Mouse (Mus musculus) heart, adult 2 months (tissue): ENCODE data around the gene Ybx3. TPM values are rescaled to one million over a fixed set of nuclear protein-coding genes. Genes with fewer than 3 reads are reported as not detected.

ENCODE experiments used
- DNase-seq, 2 experiments: peaks; one replicate each; pipeline ENCODE4 v3.0.0; 2021
- H3K27ac ChIP-seq: fragments of 200-600 bp; 2 replicates; pipeline ENCODE4 v1.8.1; 2022
- H3K27me3 ChIP-seq: fragments of 200-500 bp; 2 replicates; pipeline ENCODE4 v1.6.1; 2012; ENCODE audit warnings: mild to moderate bottlenecking, low read length, inconsistent platforms, mixed read lengths; ENCODE audit not compliant: control insufficient read depth, insufficient read depth
- H3K36me3 ChIP-seq: fragments of 200-500 bp; 2 replicates; pipeline ENCODE4 v1.6.1; 2012; ENCODE audit warnings: low read length, inconsistent platforms; ENCODE audit not compliant: control insufficient read depth, insufficient read depth
- H3K4me1 ChIP-seq: fragments of 200-500 bp; 2 replicates; pipeline ENCODE4 v1.6.1; 2011; ENCODE audit warnings: low read length; ENCODE audit not compliant: control insufficient read depth, insufficient read depth
- H3K4me3 ChIP-seq: fragments of 200-600 bp; 2 replicates; pipeline ENCODE4 v1.8.1; 2022
- H3K79me2 ChIP-seq: fragments of 200-500 bp; replicated peaks from 2 replicates; pipeline ENCODE4 v1.6.1; 2012; ENCODE audit warnings: mild to moderate bottlenecking, inconsistent platforms, low read length, moderate library complexity, mixed read lengths; ENCODE audit not compliant: control insufficient read depth, insufficient read depth
- H3K9ac ChIP-seq: fragments of 200-500 bp; 2 replicates; pipeline ENCODE4 v1.6.1; 2012; ENCODE audit warnings: low read depth, mild to moderate bottlenecking, control low read depth, inconsistent platforms, low read length, mixed read lengths
- CTCF ChIP-seq: fragments of 200-600 bp; IDR thresholded peaks from 2 replicates; pipeline ENCODE4 v1.8.1; 2022; ENCODE audit warnings: antibody characterized with exemption, mild to moderate bottlenecking, moderate library complexity
- EP300 ChIP-seq: fragments of 200-500 bp; IDR thresholded peaks from 2 replicates; pipeline ENCODE4 v1.6.1; 2011; ENCODE audit warnings: low read depth, low read length, control low read depth; ENCODE audit not compliant: insufficient read depth
- POLR2A ChIP-seq: fragments of 200-500 bp; IDR thresholded peaks from 2 replicates; pipeline ENCODE4 v1.6.1; 2011; ENCODE audit warnings: mild to moderate bottlenecking, low read depth, low read length, control low read depth; ENCODE audit not compliant: insufficient read depth
- WGBS: fragments of 180-500 bp; shearing (Covaris S2); methylation state at CpG from one replicate; pipeline ENCODE4 v1.1.7; 2018; 5-methylcytosine and 5-hydroxymethylcytosine counted together
- intact Hi-C: fragments of 180-260 bp; cut with DNase I; formaldehyde crosslinking; loops from one replicate; pipeline ENCODE4 v1.15.1; 2025
- polyA plus RNA-seq: library from polyadenylated mRNA; depleted of rRNA; stranded (reverse); fragments of >200 nt; gene quantifications from 2 replicates; pipeline ENCODE4 v1.2.3, GENCODE M21; 2012; rRNA removed
- total RNA-seq, 2 experiments: library from RNA; stranded (reverse); gene quantifications; 2 replicates each; pipeline ENCODE4 v1.2.3; 2021

The Ybx3 gene
- total and polyA plus RNA-seq, 3 experiments: 72.1 to 262 (median 246) TPM

DNA sequence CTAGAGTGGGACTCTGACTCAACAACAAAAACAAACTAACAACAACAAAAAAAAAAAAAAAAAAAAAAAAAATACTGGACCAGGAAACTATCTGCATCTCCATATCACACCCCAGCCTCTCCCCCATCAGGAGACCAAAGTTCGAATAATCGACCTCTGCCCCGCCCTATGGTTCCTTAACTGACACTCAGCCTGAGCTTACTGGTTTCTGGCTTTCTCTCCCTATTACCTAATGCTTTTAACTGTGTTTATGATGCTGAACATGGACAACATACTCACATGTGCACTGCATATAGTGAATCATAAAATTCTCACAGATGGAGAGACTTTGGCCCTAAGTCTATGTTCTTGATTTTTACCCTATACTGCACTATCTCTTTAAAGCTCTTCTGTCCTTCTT, 49.0 kb downstream of the Ybx3 start:
- WGBS: 70% methylated on average over 3 of the region's 3 CpGs
- Histone ChIP-seq H3K9ac (no peak overlapping the region), H3K4me1 (no peaks in the 10 kb centered on the region), H3K27ac (no peak overlapping the region), H3K79me2 (no peaks in the 10 kb centered on the region), H3K36me3 (no peaks in the 10 kb centered on the region), H3K4me3 (no peak overlapping the region), H3K27me3 (no peaks in the 10 kb centered on the region)
- TF ChIP-seq EP300 (no peak), CTCF (no peak)
- DNase-seq: no peak
- intact Hi-C loops: no loop called here

DNA sequence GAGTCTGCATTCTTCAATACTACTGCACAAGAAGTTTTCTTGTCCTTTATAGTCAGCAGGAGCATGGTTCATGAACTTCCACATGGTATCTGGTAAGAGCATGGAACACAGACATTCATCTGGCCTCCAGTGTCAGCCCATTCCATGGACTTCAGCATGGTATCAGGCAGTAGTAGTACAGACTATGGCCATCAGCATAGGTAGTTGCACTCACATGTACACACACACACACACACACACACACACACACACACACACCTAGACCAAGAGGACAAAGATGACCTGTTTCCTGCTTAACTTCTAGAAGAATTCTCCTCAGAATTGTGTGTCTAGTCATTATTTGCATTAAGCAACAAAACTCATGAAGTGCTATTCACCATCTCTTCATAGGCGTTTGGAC, 49.5 kb downstream of the Ybx3 start:
- Histone ChIP-seq H3K4me3 (no peak overlapping the region), H3K9ac (no peak overlapping the region), H3K27me3 (no peaks in the 10 kb centered on the region), H3K4me1 (no peaks in the 10 kb centered on the region), H3K36me3 (no peaks in the 10 kb centered on the region), H3K79me2 (no peaks in the 10 kb centered on the region), H3K27ac (no peak overlapping the region)
- 64% methylated on average over 1 of the region's 1 CpGs for WGBS
- intact Hi-C loops: no loop called here
- no peak for DNase-seq
- TF ChIP-seq EP300 (no peak), CTCF (no peak), POLR2A (no peak)

DNA sequence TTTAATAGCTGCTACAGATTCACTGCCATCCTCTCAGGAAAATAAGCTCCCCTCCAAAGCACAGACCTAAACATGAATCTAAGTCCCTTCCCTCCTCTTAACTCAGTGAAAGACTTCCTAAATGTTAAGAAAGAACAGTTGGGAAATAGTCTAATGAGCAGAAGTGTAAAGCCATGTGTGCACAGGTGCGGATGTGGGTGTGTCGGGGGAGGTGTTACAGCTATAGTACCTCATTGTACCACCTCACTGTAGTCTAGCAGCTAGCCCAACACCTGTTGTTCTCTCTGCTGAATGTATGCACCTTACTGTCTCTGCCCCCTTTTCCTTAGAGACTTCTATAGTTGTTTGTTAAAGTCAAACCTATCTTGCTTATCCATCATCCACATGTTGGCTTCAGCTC, 61.2 kb downstream of the Ybx3 start:
- no peaks in the 10 kb centered on the region for H3K27me3 ChIP-seq
- no peak for DNase-seq
- H3K9ac ChIP-seq: no peak overlapping the region
- intact Hi-C loops: no loop called here
- H3K27ac ChIP-seq: no peak overlapping the region
- H3K36me3 ChIP-seq: no peaks in the 10 kb centered on the region
- no peak for TF ChIP-seq CTCF
- no peak overlapping the region for H3K4me3 ChIP-seq
- H3K79me2 ChIP-seq: no peaks in the 10 kb centered on the region
- H3K4me1 ChIP-seq: no peaks in the 10 kb centered on the region
- WGBS: 86% methylated on average over 2 of the region's 2 CpGs

DNA sequence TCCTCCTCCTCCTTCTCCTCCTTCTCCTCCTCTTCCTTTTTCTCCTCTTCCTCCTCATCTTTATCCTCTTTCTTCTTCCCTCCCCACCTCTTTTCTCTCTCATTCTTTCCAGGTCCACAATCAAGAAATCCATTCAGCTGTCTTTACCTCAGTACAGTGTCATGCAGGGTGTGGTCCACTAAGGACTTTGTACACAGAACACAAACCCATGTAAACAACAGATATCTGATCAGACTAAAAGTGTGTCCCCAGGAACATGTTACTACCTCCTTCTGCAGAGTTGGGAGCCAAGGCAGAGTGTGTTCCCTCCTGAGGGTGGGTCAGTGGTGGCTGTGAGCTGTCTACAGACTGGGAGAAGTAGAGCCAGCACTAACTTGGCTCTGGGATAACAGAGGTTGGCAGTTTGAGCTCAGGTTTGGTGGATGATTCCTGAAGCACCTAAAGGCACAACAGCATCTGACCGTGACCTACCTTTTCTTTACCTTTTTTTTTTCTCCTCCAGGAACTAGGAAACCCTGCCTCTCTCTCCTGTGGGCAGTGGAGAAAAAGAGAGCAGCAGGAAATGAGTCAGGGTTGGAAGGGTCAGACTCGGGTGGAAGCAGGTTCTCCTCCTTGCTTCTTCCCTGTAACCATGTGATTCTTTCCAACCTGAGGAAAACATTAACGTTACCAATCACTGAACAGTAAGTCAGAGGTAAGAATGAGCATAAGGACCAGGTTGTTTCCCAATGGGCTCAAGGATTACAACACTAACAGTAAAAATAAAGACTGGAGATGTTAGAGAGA, 66.2 kb downstream of the Ybx3 start:
- Histone ChIP-seq H3K4me3 (no peak overlapping the region), H3K27ac (no peak overlapping the region), H3K4me1 (no peaks in the 10 kb centered on the region), H3K79me2 (no peaks in the 10 kb centered on the region), H3K9ac (no peak overlapping the region), H3K36me3 (no peaks in the 10 kb centered on the region), H3K27me3 (no peaks in the 10 kb centered on the region)
- no peak for DNase-seq
- 33% methylated on average over 3 of the region's 3 CpGs for WGBS
- no peak for TF ChIP-seq EP300
- TF ChIP-seq POLR2A: no peak
- TF ChIP-seq CTCF: no peak
- intact Hi-C loops: no loop called here

DNA sequence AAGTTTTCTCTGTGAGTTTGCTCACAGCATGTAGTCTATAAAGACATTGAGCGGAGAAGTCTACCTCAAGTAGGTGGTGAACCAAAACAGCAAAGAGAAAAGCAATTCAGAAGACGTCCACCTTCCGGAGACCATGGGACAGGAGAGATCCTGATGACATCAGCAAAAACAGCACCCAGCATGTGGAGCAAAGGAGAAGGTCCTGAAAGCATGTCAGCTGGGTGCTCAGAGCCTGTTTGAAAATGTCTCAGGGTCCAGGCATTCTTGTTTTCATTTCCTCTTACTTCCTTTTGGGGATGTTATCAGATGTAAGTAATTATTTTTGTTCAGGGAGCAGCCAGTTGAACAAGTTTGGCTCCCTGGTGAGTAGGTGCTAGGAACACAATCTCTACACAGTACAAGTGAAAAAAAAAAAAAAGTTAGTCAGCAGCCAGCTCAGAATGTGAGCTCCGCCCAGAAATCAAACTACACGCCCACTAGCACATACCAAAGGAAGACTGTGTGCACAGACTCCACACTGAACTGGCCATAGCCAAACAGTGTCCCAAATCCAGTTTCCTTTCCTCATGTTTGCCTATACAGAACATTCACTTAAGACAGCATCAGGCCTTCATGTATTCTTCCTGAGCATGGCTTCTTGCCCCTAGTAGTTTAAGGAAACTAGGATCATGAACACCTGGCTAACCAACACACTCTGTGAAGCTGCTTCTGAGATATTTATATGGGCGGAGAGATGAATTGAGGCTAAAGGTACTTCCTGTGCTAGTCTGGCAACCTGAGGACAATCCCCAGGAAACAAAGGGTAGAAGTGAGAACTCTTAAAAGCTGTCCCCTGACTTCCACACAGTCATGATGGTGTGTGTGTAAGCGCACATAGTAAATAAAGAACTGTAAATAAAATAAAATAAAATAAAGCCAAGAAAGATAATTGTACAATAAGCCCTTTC, 71.8 kb downstream of the Ybx3 start:
- Histone ChIP-seq H3K79me2 (no peaks in the 10 kb centered on the region), H3K4me1 (no peaks in the 10 kb centered on the region), H3K4me3 (no peak overlapping the region), H3K9ac (no peak overlapping the region), H3K27ac (no peak overlapping the region), H3K27me3 (no peaks in the 10 kb centered on the region), H3K36me3 (no peaks in the 10 kb centered on the region)
- TF ChIP-seq POLR2A (no peak), EP300 (no peak), CTCF (no peak)
- DNase-seq: no peak
- 70% methylated on average over 7 of the region's 7 CpGs for WGBS
- intact Hi-C loops: no loop called here

Other genes with a start within 250 kb of the Ybx3 start
- under 1 TPM; 0.60 to 0.73 TPM for gene Klra2, start 141.1 kb downstream of the Ybx3 start, total RNA-seq
- gene Klra2, start 141.1 kb downstream of the Ybx3 start, polyA plus RNA-seq: 0.12 and 0.18 TPM in 2 replicates
- 10 to 100 TPM in 1 of 2 experiments, 1 to 10 TPM in 1; 7.6 to 10.2 TPM for gene Magohb, start 95.2 kb downstream of the Ybx3 start, total RNA-seq
- gene Magohb, start 95.2 kb downstream of the Ybx3 start, polyA plus RNA-seq: 1.4 and 5.7 TPM in 2 replicates
- gene Styk1, start 34.9 kb downstream of the Ybx3 start, total RNA-seq: under 1 TPM; 0.08 to 0.09 TPM
- gene Styk1, start 34.9 kb downstream of the Ybx3 start, polyA plus RNA-seq: 0.12 and 0.23 TPM in 2 replicates
- gene 5430401F13Rik, start 97.9 kb upstream of the Ybx3 start, total RNA-seq: not detected
- not detected in 2 replicates for gene 5430401F13Rik, start 97.9 kb upstream of the Ybx3 start, polyA plus RNA-seq
- not detected for gene Gm6619, start 97.9 kb upstream of the Ybx3 start, total RNA-seq
- gene Gm6619, start 97.9 kb upstream of the Ybx3 start, polyA plus RNA-seq: not detected in 2 replicates
- not detected for gene Tas2r130, start 242.4 kb upstream of the Ybx3 start, total RNA-seq
- not detected in 2 replicates for gene Tas2r130, start 242.4 kb upstream of the Ybx3 start, polyA plus RNA-seq